Mouse (Mus musculus): ENCODE results near the gene Akap7.

The Akap7 gene

DNA sequence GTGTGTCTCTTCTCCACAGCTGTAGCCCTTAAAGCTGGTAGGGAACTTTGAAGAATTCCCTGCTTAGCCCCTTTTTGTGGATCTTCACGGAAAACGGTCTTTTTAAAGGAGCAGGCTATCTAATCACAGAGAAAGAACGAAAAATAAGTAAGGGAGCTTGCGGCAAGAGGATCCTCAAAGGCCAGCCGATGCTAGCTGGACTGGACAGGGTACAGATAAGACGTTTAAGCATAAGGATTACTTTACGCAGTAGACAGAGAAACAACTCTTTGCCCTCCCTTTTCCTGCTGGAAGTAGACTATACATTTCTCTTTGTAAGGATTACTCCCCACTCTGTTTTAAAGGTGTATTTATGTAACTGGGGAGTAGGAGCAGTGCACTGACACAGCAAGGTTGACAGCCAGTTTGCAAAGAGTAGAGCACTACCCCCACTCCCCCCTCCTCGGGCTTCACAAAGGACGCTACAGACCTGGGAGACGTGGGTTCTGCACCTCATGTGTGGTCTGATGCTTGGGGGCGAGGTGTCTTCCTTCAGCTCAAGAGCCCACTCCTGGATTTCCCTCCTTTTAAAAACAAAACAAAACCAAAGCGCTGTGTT, 9.9 kb downstream of the Akap7 start:
- no peak for DNase-seq (ENCODE audit: low read depth in 2 of 2, low spot score in 2 of 2)

DNA sequence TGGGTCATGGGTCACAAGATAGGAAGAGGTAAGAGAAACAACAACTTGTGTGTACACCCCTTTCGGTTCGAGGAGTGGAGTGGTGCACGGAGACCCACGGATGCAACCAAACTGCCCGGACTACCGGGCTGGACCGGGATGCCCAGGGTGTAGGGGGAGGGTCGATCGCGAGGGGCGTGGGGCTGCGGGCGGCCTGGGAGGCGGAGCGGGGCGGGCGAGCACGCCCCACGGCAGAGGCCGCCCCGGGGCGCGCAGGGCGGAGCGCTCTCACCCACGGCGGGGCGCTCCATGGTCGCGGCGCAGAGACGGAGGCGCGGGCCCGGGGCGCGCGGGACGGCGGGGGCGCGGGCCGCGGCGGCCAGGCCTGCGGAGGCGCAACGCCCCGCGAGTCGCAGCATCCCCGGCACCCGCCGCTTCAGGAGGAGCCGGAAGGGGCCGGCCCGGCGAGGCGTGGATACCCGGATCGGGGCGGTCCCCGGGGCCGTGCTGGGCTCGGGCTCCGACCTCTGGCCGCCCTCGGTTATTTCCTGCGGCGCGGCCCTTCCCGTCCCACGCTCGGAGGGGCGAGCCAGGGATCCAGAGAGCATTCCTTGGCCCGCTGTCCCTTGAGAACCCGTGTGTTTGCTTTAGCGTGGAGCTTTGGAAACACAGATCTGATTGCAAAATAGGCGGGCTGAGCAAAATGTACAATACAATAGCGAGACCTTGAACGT, 10.9 kb downstream of the Akap7 start:
- DNase-seq (ENCODE audit: low read depth in 2 of 2, low spot score in 2 of 2) = peak; percentile 39 to 40

DNA sequence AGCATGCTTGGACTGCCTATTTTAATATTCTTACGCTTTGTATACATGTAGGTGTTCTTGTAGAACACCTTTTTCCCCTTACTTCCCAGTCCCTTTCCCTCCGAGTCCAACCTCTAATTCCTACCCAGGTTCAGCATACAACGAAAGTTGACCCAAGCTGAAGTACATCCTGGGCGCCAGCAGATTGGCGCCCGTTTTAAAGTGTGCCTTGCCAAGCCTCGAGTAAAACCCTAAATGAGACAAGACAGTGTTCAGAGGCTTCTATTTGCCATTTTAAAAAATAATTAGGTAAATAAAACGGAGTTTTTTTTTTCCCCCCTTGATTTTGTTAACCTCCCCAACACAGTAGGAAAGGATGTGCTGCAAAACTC, 11.4 kb downstream of the Akap7 start:
- no peak for DNase-seq (ENCODE audit: low read depth in 2 of 2, low spot score in 2 of 2)

DNA sequence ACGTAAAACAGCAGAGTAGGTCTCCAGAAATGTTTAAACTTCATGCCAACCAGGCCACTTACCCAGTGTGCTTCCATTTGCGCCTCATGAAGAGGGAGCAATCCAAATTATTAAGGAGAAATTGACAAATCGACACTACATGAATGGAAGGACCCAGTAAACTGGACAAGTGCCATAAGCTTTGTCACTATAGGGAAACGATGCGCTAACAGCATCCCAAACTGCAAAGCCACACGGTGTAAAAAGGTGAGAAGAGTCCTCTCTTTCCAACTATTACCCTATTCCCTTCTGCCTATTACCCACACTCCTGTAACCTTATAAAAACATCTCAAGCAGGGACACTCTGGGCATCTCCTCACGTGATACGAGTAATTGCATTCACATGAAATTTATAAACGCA, 11.8 kb downstream of the Akap7 start:
- no peak for DNase-seq (ENCODE audit: low read depth in 2 of 2, low spot score in 2 of 2)

DNA sequence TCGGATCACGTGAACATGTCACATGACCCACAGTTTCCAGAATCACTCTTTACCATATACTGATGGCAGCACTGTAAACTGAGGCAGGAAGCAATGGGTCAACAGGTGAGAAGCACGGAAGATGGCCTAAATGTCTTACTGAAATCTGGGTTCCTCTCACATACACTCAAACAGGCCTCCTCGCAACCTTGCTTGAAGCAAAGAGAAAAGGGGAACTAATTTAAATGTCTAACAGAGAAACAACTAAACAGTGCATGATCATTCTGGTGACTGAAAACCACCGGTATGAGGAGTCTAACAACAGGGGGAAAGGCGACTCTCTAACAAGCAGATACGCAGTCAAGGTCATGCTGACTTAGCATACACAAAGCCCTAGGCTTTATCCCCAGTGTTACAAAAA, 12.7 kb downstream of the Akap7 start:
- DNase-seq (ENCODE audit: low read depth in 2 of 2, low spot score in 2 of 2) = no peak

DNA sequence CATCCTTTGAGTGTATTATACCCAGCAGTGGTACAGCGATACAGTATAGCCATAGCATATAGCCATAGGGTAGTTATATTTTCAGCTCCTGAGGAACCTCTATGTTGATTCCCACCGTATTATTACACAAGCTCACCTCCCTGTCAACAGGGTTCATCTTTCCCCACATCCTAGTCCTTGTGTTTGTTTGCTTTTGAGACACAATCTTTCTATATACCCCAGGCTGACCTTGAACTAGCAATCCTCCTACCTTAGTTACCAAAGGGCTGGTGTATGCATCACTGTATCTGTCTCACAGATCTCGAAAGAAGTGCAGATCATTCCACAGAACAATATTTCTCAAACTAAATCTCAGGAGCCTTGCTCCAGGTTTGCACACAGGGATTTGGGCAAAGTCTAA, 13.9 kb downstream of the Akap7 start:
- DNase-seq (ENCODE audit: low read depth in 2 of 2, low spot score in 2 of 2) = no peak

DNA sequence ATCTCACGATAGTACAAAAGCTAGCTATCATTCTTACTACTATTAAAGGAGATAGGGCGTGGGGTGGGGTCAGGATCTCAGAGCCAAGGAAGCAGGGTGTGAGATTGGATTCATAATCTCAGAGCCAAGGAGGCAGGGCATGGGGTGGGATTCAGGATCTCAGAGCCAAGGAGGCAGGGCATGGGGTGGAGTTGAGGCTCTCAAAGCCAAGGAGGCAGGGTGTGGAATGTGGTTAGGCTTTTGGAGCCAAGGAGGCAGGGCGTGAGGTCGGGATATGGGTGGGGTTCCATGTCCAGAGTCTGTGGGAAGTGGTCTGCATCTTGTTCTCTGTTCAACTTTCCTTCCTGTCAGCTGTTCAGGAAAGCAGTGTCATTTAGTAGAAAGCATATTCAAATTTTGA, 16.6 kb downstream of the Akap7 start:
- no peak for DNase-seq (ENCODE audit: low read depth in 2 of 2, low spot score in 2 of 2)

DNA sequence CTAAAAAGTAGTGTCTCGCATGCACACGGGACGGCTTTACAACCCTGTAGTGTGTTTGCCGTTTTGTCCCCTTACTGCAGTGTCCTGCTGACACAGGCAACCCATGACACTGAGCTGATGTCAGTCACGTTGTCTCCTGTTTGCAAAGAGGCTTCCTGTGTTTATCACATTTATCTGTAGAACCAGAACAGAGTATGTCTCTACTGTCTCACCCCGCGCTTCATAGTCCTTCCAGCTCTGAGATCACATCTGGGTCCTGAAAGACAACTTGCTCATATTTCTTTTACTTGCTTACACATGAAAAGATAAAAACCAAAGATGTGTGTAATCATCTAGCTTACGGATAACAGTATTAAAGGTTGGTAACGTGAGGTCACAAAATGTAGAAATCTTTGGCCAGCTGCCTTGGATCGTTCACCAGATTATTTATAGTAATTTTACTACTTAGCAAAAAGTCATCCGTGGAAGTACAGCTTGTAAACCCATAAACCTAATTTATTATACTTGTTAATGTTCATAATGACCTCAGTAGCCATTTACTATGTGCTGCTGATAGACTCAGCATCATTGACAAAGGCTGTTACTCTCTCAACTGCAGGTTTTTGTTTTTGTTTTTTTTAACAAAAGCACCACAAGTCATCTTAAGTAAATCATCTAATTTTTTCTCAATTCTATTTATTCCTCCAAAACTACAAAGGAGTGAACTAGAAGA, 22.4 kb downstream of the Akap7 start:
- DNase-seq (ENCODE audit: low read depth in 2 of 2, low spot score in 2 of 2) = no peak

DNA sequence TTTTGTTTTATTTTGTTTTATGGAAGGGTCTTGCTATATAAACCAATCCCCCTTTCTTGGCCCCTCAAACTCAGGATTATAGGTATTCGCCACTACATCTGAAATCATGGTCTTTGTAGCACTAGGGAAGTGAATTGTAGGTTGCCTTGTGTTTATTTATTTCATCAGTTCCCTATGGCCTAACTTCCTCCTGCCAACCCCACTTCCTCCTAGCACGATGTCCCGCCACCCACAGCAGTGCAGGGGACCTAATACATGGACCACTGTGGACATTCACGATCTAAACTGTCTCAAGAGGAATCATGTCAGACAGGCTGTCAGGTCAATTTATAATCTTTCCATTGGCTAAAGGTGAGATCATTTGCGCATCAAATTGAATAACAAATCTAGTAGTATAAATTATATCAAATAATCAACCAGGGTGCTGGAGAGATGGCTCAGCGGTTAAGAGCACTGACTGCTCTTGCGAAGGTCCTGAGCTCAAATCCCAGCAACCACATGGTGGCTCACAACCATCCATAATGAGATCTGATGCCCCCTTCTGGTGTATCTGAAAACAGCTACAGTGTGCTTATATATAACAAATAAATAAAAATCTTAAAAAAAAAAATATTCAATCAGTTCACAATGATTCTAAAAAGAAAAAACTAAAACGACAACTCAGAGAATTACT, 23.1 kb downstream of the Akap7 start:
- no peak for DNase-seq (ENCODE audit: low read depth in 2 of 2, low spot score in 2 of 2)

DNA sequence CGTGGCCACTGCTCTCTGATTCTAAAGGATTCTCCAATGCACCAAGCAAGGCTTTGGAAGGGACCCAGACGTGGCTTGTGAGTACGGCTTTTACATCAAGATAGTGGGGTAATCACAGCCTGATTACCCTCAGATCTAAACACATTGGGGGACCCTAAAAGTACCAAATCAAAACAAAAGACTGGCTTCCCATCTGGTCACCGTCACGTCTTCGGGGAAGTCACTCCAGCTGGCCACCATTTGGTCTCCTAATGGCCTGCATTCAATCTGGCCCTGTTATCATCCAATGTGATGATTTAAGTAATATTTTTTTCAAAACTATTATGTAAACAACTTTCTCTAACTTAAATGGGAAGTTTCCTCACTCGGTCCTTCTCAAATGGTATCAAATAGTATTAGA, 24.3 kb downstream of the Akap7 start:
- DNase-seq (ENCODE audit: low read depth in 2 of 2, low spot score in 2 of 2) = no peak

DNA sequence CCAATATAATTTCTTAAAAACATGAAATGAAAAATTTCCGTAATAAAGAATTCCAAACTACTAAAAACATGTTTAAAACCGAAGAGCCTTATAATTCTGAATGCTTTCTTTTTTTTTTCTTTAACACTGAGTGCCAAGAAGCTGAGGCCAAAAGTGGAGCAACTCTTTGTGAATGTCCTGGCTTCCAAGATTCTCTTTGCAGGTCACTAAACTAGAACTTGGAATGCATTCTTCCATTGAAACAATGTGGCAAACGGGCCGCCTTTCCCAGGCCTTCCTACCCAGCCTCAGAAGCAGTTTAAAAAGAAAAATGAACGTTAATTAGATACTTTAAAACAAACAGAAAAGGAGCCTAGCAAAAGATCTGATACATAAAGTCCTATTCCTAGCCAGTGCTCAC, 27.5 kb downstream of the Akap7 start:
- no peak for DNase-seq (ENCODE audit: low read depth in 2 of 2, low spot score in 2 of 2)

DNA sequence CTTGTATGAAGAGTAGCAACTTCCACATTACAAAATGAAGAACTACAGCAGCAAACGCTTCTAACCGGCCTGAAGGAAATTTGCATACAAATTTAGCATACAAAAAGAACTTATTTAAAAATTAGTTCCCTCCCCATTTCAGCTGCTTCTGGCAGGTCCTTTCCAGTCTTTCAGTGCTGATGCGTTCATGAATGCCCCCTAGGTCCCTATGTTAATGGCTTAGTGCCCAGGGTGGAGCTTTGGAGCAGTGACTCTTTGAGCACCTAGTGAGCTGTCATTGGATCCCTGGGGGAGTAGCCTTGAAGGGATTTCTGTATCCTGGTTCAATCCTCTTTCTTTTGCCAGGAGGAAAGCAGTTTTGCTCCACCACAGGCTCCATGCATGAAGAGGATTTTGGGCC, 28.3 kb downstream of the Akap7 start:
- DNase-seq (ENCODE audit: low read depth in 2 of 2, low spot score in 2 of 2) = no peak

DNA sequence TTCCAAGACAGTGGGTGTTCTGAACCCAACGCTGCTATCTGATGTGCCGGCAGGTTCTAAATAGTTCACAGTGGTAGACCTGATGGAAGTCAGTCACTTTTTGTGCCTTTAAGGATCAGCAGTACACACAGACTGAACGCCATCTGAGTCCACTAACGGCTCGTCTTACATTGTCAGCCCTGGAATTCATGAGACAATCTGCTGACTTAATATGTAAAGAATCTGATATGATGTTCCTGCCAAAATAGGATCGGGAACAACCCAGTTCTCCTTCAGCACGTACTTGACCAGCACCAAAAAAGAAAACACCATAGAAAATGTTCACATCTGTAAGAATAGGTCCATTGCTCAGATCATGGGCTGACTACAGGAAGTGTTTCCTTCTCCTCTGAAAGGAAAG, 32.2 kb downstream of the Akap7 start:
- no peak for DNase-seq (ENCODE audit: low read depth in 2 of 2, low spot score in 2 of 2)

DNA sequence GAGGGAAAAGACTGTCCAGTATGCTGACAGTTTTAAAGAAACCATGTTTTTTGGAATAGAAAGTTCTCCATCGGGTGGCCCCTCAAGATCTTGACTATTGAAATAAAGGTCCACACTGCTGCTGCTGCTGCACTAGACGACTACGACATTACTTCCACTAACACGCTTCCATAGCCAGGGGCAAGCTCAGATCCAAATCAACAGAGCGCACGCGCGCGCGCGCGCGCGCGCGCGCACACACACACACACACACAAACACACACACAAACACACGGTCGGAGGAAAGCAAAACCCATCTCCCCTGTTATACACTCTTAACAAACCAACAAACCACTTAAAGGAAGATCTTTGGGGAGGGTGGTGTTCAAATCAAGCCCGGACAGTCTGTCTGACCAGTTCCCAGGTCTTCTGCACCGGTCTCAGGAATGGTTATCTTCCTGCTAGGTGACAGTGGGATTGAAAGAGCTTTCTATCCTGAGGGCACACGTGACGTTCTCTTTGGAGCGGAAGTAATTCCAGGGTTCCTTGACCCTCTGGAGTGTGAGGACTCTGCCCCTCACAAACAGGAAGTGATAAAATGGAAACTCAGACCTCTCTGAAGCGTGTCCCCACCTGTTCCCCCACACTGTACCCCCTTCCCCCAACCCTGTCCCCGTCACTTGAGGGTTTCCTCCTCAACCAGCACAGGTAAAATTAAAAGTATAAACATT, 32.9 kb downstream of the Akap7 start:
- no peak for DNase-seq (ENCODE audit: low read depth in 2 of 2, low spot score in 2 of 2)

DNA sequence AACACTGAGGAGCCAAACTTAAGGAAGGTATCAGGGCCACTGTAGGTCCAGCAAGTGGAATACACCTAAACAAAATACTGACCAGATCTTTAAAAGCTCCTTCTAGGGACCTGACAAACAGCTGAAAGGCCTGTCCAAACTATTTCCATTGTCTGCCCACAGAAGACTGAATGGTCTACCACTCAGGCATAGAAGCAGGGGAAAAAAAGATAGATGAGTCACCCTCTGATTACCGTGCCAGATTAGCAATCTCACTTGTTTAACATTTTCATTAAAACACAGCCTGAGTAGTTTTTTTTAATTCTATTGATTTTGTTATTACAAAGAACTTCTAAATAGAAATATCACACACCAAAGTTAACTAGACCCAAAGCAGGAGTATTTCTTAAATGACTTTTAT, 33.9 kb downstream of the Akap7 start:
- DNase-seq (ENCODE audit: low read depth in 2 of 2, low spot score in 2 of 2) = no peak

DNA sequence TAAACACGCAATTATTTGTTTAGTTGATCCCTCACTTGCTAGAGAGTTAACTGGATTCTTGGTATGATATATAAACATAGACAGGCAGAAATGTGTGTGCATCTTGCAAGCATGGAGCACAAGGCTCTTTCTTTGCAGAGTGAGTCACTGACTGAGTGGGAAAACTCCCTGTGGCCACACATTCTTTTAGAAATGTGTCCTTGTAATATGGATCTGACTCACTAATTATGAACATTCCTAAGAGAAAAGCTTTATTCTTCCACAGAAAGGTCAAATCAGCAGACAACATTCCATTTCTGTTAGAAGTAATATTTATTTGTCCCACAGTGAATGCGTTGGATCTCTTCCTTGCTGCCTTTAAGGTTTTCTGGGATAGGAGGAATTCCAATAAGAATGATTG, 35.9 kb downstream of the Akap7 start:
- no peak for DNase-seq (ENCODE audit: low read depth in 2 of 2, low spot score in 2 of 2)

DNA sequence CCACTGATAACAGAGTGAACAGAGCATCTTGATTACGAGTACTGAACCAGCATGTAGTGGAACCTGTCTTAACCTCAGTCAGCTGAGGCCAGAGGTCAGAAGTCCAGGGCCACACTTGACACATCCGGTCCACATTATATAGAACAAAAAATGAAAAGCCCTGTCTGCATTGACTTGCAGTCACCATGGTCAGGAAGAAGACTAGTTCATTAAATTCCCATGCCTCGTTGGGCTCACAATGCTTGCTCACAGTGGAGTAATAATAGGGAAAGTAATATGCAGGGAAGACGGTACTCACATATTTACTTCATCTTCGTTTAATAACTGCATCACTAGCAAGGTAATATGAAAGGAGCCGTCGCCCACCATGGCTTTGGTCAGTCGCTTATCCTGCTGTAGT, 36.5 kb downstream of the Akap7 start:
- DNase-seq (ENCODE audit: low read depth in 2 of 2, low spot score in 2 of 2) = no peak

DNA sequence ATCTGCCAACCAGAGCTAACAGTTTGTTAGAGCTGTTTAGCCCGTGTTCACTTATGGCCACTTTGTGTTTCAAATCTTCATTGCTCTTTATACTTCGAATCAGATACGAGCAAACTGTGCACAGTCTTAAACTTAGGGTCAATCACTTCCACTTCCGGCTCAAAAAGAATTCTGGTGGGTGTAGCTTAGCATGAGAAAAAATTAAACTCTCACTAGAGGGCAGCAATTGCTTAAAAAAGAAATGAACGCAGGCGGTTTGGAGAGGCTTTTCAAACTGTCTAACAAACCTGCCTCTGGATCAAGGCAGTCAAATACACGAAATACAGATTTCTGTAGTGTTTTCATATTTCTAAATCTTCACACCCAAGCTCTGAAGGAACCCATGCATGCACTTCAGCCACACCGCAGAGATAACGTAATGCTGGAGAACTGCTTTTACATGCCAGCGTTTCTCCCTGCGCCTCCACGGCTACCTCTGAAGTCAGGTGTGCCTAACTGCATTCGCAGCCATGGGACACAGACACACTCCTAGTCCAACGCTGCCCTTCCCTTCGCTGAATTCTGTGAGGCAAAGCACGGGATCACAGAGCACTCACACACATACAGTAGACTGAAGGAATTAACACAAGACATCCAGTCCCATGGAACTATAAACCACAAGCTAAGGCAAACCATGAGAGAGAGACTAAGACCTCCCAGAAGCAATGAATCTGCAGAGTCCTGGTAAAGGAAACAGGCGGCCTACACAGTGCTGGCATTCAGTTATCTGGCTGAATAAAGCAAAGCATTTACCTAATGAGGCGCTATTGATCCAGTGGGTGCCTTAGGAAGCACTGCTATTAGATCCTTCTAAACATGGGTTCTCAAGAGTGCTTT, 39.0 kb downstream of the Akap7 start:
- peak; percentile 10 to 58 for DNase-seq (ENCODE audit: low read depth in 2 of 2, low spot score in 2 of 2)

DNA sequence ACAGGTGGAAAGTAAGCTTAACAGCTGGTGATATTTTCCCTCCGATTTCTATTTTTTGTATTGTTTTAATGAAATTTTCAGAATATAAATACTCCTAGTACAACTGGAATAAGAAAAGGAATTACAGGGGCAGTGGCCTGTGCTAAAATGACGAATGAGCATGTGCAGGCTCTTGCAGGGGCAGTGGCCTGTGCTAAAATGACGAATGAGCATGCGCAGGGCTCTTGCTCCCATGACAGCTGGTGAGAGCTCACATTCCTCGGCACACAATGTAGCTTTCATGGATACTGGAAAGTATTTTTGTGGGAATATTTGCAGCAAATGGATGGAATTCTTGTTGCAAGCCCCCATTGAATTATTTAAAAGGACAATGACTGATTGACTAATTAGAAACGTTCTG, 46.5 kb downstream of the Akap7 start:
- no peak for DNase-seq (ENCODE audit: low read depth in 2 of 2, low spot score in 2 of 2)

DNA sequence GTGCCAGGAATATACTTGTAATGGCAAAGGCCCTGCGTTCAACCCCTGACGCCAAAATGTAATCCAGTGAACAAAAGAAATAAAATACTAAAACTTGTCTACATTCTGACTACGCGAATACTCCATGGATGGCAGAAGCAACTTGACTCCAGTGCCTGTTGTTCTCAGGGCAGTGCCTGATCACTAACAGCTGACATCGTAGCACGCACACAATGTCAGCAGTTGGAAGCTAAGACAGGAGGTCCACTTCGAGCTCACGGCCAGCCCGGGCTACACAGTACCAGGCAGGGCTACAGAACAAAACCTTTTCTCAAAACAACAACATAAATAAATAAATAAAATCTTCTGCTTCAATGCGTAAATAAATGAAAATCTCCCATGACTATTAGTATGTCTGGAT, 46.9 kb downstream of the Akap7 start:
- DNase-seq (ENCODE audit: low read depth in 2 of 2, low spot score in 2 of 2) = no peak

DNA sequence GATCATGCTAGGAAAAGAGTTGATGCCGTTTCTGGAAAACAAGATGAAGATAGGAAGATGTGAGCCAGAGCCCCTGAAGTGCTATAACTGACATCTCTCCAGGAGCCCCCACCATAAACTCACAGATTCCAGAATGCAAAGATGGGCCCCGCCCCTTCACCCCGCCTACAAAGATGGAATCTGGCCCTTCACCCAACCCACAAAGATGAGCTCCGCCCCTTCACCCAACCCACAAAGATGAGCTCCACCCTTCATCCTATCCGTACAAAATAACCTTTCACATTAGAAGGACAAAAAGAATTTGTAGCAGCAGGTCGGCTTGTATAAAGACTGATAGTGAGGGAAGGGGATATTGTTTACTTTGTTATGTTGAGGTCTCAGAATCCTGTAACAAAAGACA, 49.5 kb downstream of the Akap7 start:
- no peak for DNase-seq (ENCODE audit: low read depth in 2 of 2, low spot score in 2 of 2)
